Mouse (Mus musculus): ENCODE measurements at regions not wholly inside any gene's neighbourhood (a gene's known extent, or its start where the extent isn't known, plus 50 kb on each side); places are given as distances from the start of the nearest gene placed in this dataset.

- Histone ChIP-seq H3K27me3 (replicated peaks; ENCODE audit: control insufficient read depth, insufficient read depth, low read length) (no peaks in the 10 kb centered on the region), H3K4me3 (ENCODE audit: low read length) (no peak overlapping the region), H3K36me3 (ENCODE audit: control insufficient read depth, insufficient read depth, low read length) (no peaks in the 10 kb centered on the region), H3K4me1 (ENCODE audit: control insufficient read depth, insufficient read depth, low read depth, low read length) (no peaks in the 10 kb centered on the region), H3K9ac (ENCODE audit: low read depth, low read length) (no peak overlapping the region), H3K27ac (ENCODE audit: low read depth, low read length) (no peak overlapping the region), H3K9me3 (ENCODE audit: control insufficient read depth, low read length) (no peaks in the 10 kb centered on the region), H3K4me2 (ENCODE audit: low read length) (no peak overlapping the region)
- WGBS: 25% methylated on average over 3 of the region's 3 CpGs
- ATAC-seq: peak; percentile 76
These were observed 402.7 kb upstream of the Vrk2 start for GRCm38 (mm10) chr11:26996292-26997099.

- Histone ChIP-seq H3K9me3 (ENCODE audit: control insufficient read depth, low read length) (no peaks in the 10 kb centered on the region), H3K4me3 (ENCODE audit: low read length) (no peak overlapping the region), H3K27me3 (replicated peaks; ENCODE audit: control insufficient read depth, insufficient read depth, low read length) (no peaks in the 10 kb centered on the region), H3K36me3 (ENCODE audit: control insufficient read depth, insufficient read depth, low read length) (no peaks in the 10 kb centered on the region), H3K4me2 (ENCODE audit: low read length) (peak overlapping the region; percentile 34), H3K4me1 (ENCODE audit: control insufficient read depth, insufficient read depth, low read depth, low read length) (no peaks in the 10 kb centered on the region), H3K9ac (ENCODE audit: low read depth, low read length) (no peak overlapping the region), H3K27ac (ENCODE audit: low read depth, low read length) (no peak overlapping the region)
- WGBS: 20% methylated on average over 7 of the region's 7 CpGs
- ATAC-seq: peak; percentile 77
These were observed 387.4 kb upstream of the Vrk2 start for GRCm38 (mm10) chr11:26981216-26981615.

- 59% methylated on average over 8 of the region's 8 CpGs for WGBS
- Histone ChIP-seq H3K4me2 (ENCODE audit: low read length) (no peak overlapping the region), H3K36me3 (ENCODE audit: control insufficient read depth, insufficient read depth, low read length) (no peaks in the 10 kb centered on the region), H3K9ac (ENCODE audit: low read depth, low read length) (no peak overlapping the region), H3K27me3 (replicated peaks; ENCODE audit: control insufficient read depth, insufficient read depth, low read length) (no peaks in the 10 kb centered on the region), H3K4me1 (ENCODE audit: control insufficient read depth, insufficient read depth, low read depth, low read length) (no peaks in the 10 kb centered on the region), H3K4me3 (ENCODE audit: low read length) (no peak overlapping the region), H3K27ac (ENCODE audit: low read depth, low read length) (no peak overlapping the region), H3K9me3 (ENCODE audit: control insufficient read depth, low read length) (no peaks in the 10 kb centered on the region)
- ATAC-seq: 0 out of 2 replicates have a peak, but pooled peaks have one; percentile 34
These were observed 378.8 kb upstream of the Vrk2 start for GRCm38 (mm10) chr11:26972533-26973081.

GRCm38 (mm10) chr11:26971161-26971560 lies 377.4 kb upstream of the Vrk2 start:
- Histone ChIP-seq H3K9ac (ENCODE audit: low read depth, low read length) (no peak overlapping the region), H3K4me3 (ENCODE audit: low read length) (no peak overlapping the region), H3K9me3 (ENCODE audit: control insufficient read depth, low read length) (no peaks in the 10 kb centered on the region), H3K4me2 (ENCODE audit: low read length) (no peak overlapping the region), H3K4me1 (ENCODE audit: control insufficient read depth, insufficient read depth, low read depth, low read length) (no peaks in the 10 kb centered on the region), H3K27ac (ENCODE audit: low read depth, low read length) (no peak overlapping the region), H3K27me3 (replicated peaks; ENCODE audit: control insufficient read depth, insufficient read depth, low read length) (no peaks in the 10 kb centered on the region), H3K36me3 (ENCODE audit: control insufficient read depth, insufficient read depth, low read length) (no peaks in the 10 kb centered on the region)
- ATAC-seq: no peak
- WGBS: 70% methylated on average over 2 of the region's 2 CpGs

GRCm38 (mm10) chr11:26967427-26967826 lies 373.6 kb upstream of the Vrk2 start:
- no peaks in the 10 kb centered on the region; the same call in 1 of the 2 replicates for H3K4me1 ChIP-seq (ENCODE audit: control insufficient read depth, insufficient read depth, low read depth, low read length)
- H3K9ac ChIP-seq (ENCODE audit: low read depth, low read length): no peak overlapping the region
- H3K9me3 ChIP-seq (ENCODE audit: control insufficient read depth, low read length): no peaks in the 10 kb centered on the region
- H3K27ac ChIP-seq (ENCODE audit: low read depth, low read length): no peak overlapping the region
- no peak overlapping the region for H3K4me3 ChIP-seq (ENCODE audit: low read length)
- no peak for ATAC-seq
- no peaks in the 10 kb centered on the region for H3K27me3 ChIP-seq (replicated peaks; ENCODE audit: control insufficient read depth, insufficient read depth, low read length)
- whole genome bisulfite sequencing: 89% methylated on average over 4 of the region's 4 CpGs
- no peaks in the 10 kb centered on the region for H3K36me3 ChIP-seq (ENCODE audit: control insufficient read depth, insufficient read depth, low read length)
- H3K4me2 ChIP-seq (ENCODE audit: low read length): no peak overlapping the region

- H3K4me3 ChIP-seq (ENCODE audit: low read length): no peak overlapping the region
- H3K4me2 ChIP-seq (ENCODE audit: low read length): no peak overlapping the region
- no peaks in the 10 kb centered on the region for H3K9me3 ChIP-seq (ENCODE audit: control insufficient read depth, low read length)
- 54% methylated on average over 8 of the region's 8 CpGs for WGBS
- H3K9ac ChIP-seq (ENCODE audit: low read depth, low read length): no peak overlapping the region
- no peak for ATAC-seq
- no peaks in the 10 kb centered on the region for H3K27me3 ChIP-seq (replicated peaks; ENCODE audit: control insufficient read depth, insufficient read depth, low read length)
- H3K36me3 ChIP-seq (ENCODE audit: control insufficient read depth, insufficient read depth, low read length): no peaks in the 10 kb centered on the region
- peaks cover 6% of the 10 kb centered on the region for H3K4me1 ChIP-seq (ENCODE audit: control insufficient read depth, insufficient read depth, low read depth, low read length)
- H3K27ac ChIP-seq (ENCODE audit: low read depth, low read length): 0 out of 2 replicates have a peak overlapping the region, but pooled peaks have one; percentile 12
These were observed 369.3 kb upstream of the Vrk2 start for GRCm38 (mm10) chr11:26962928-26963667.

- Histone ChIP-seq H3K36me3 (ENCODE audit: control insufficient read depth, insufficient read depth, low read length) (no peaks in the 10 kb centered on the region), H3K9me3 (ENCODE audit: control insufficient read depth, low read length) (no peaks in the 10 kb centered on the region), H3K9ac (ENCODE audit: low read depth, low read length) (no peak overlapping the region), H3K27me3 (replicated peaks; ENCODE audit: control insufficient read depth, insufficient read depth, low read length) (no peaks in the 10 kb centered on the region), H3K4me2 (ENCODE audit: low read length) (no peak overlapping the region), H3K4me1 (ENCODE audit: control insufficient read depth, insufficient read depth, low read depth, low read length) (peaks cover 6% of the 10 kb centered on the region), H3K4me3 (ENCODE audit: low read length) (no peak overlapping the region), H3K27ac (ENCODE audit: low read depth, low read length) (0 out of 2 replicates have a peak overlapping the region, but pooled peaks have one; percentile 12)
- WGBS: 44% methylated on average over 18 of the region's 18 CpGs
- peak; percentile 63 for ATAC-seq
These were observed 368.5 kb upstream of the Vrk2 start for GRCm38 (mm10) chr11:26962040-26962927.

- Histone ChIP-seq H3K4me3 (ENCODE audit: low read length) (no peak overlapping the region), H3K27ac (ENCODE audit: low read depth, low read length) (0 out of 2 replicates have a peak overlapping the region, but pooled peaks have one; percentile 44), H3K4me1 (ENCODE audit: control insufficient read depth, insufficient read depth, low read depth, low read length) (peaks cover 6% of the 10 kb centered on the region), H3K9me3 (ENCODE audit: control insufficient read depth, low read length) (no peaks in the 10 kb centered on the region), H3K36me3 (ENCODE audit: control insufficient read depth, insufficient read depth, low read length) (no peaks in the 10 kb centered on the region), H3K27me3 (replicated peaks; ENCODE audit: control insufficient read depth, insufficient read depth, low read length) (no peaks in the 10 kb centered on the region), H3K9ac (ENCODE audit: low read depth, low read length) (peak overlapping the region; percentile 43), H3K4me2 (ENCODE audit: low read length) (peak overlapping the region; percentile 43)
- peak; percentile 99 for ATAC-seq
- WGBS: 2% methylated on average over 5 of the region's 5 CpGs
These were observed 367.7 kb upstream of the Vrk2 start for GRCm38 (mm10) chr11:26961336-26961980.
